Mouse (Mus musculus) kidney, embryonic 16.5 days (tissue): Measurements from ENCODE around the gene Gucd1. TPM values are rescaled to one million over a fixed set of nuclear protein-coding genes. Genes with fewer than 3 reads are reported as not detected.
"Not testable (repeated sequence)": the region's sequence is repeated elsewhere in the genome, so short reads cannot be mapped to it uniquely, and the experiment has no call there.

Experiments used
- ATAC-seq: fragments of 200-750 bp; cut with Nextera tagmentation; 2 replicates; pipeline ENCODE4 v1.8.0; 2017; ENCODE audit warnings: moderate TSS enrichment; ENCODE audit not compliant: low FRiP score, low TSS enrichment
- H3K27ac ChIP-seq: fragments of 300-500 bp; sonication (generic); 2 replicates; pipeline ENCODE4 v1.5.1; 2014; ENCODE audit warnings: low read length
- H3K27me3 ChIP-seq: fragments of 300-500 bp; sonication (generic); 2 replicates; pipeline ENCODE4 v1.6.1; 2014; ENCODE audit warnings: low read length, control low read depth, mixed read lengths; ENCODE audit not compliant: insufficient read depth
- H3K36me3 ChIP-seq: fragments of 300-500 bp; sonication (generic); 2 replicates; pipeline ENCODE4 v1.6.1; 2014; ENCODE audit warnings: low read length, control low read depth, mixed read lengths; ENCODE audit not compliant: insufficient read depth
- H3K4me1 ChIP-seq: fragments of 300-500 bp; sonication (generic); 2 replicates; pipeline ENCODE4 v1.6.1; 2014; ENCODE audit warnings: low read length, control low read depth, mixed read lengths; ENCODE audit not compliant: insufficient read depth
- H3K4me2 ChIP-seq: fragments of 300-500 bp; sonication (generic); replicated peaks from 2 replicates; pipeline ENCODE4 v1.6.1; 2014; ENCODE audit warnings: low read depth, low read length
- H3K4me3 ChIP-seq: fragments of 300-500 bp; sonication (generic); 2 replicates; pipeline ENCODE4 v1.5.1; 2014; ENCODE audit warnings: mild to moderate bottlenecking, low read length
- H3K9ac ChIP-seq: fragments of 300-500 bp; sonication (generic); replicated peaks from 2 replicates; pipeline ENCODE4 v1.6.1; 2014; ENCODE audit warnings: low read length
- H3K9me3 ChIP-seq: fragments of 300-500 bp; sonication (generic); 2 replicates; pipeline ENCODE4 v1.6.1; 2016; ENCODE audit warnings: low read length, control low read depth
- WGBS: fragments of 180-500 bp; shearing (Covaris S2); extraction: QIAGEN DNeasy Blood & Tissue Kit; methylation state at CpG from one replicate; pipeline ENCODE4 v1.1.7; 2014; 5-methylcytosine and 5-hydroxymethylcytosine counted together
- polyA plus RNA-seq: library from polyadenylated mRNA; unstranded; fragments of >200 nt; fragmentation: Nextera tagmentation; extraction: Ambion mirVana; gene quantifications from 2 replicates; pipeline ENCODE4 v1.2.1, GENCODE M21; 2015

Gene Gucd1
- polyA plus RNA-seq, 1 experiment from 2014 or later = 53.4 TPM

DNA sequence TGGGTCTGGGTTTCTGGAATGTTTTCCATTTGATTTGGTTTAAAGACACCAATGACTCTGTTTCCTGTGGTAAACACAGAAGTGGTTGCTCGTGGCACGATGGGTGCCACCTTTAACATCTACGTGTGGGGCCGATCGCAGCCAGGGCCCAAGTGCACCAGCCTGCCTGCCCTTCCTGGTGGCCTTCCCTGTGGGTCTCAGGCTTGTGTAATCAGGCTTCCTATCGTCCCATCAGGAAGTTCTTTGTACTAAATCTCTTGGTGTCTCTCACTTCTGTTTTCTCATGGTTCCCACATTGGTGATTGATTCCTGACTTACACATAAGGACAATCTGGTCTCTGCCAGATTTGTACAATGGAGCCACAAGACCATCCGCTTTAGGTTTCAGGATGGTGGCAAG, 18.6 kb downstream of the Gucd1 start:
- whole genome bisulfite sequencing = 82% methylated on average over 7 of the region's 7 CpGs
- H3K27me3 ChIP-seq, ATAC-seq, H3K4me3 ChIP-seq, H3K9ac ChIP-seq, H3K4me2 ChIP-seq, H3K4me1 ChIP-seq, H3K9me3 ChIP-seq, H3K27ac ChIP-seq, H3K36me3 ChIP-seq: not testable (repeated sequence)

DNA sequence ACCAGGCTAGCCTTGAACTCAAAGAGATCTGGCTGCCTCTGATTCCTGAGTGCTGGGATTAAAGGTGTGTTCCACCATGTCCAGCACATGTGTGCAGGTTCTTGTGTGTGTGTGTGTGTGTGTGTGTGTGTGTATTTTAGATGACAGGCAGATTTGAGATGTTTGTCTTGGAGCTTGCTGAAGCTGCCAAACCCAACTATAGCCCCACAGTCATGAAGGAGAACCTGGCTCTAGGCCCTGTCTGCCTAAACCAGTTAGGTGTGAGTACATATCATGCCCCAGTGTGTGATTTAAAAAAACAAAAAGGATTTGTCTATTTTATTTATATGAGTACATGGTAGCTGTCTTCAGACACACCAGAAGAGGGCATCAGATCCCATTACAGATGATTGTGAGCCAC, 21.9 kb downstream of the Gucd1 start:
- Histone ChIP-seq H3K4me2 (no peak overlapping the region), H3K36me3 (no peaks in the 10 kb centered on the region), H3K4me3 (no peak overlapping the region), H3K27ac (no peak overlapping the region), H3K4me1 (no peaks in the 10 kb centered on the region), H3K27me3 (no peaks in the 10 kb centered on the region), H3K9ac (no peak overlapping the region), H3K9me3 (no peaks in the 10 kb centered on the region)
- no peak for ATAC-seq

DNA sequence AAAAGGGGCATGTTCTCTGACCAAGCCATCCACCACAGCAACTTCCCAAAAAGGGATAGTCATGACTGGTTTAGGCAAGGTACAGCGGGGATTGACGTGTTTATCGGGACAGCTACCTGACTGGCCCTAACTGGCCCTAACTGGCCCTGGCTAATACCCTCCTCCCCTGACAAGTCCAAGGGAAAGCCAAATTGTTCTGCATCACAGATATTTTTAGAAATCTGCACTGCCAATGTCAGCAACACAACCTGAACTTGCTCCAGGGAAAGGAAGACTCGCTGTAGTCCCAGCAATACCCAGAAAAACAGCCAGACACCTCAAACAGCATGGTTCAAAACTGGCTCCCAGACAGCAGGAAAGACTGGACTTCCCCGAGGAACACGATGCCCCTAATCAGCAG, 22.5 kb downstream of the Gucd1 start:
- H3K4me1 ChIP-seq = no peaks in the 10 kb centered on the region
- H3K4me2 ChIP-seq = no peak overlapping the region
- no peak overlapping the region for H3K9ac ChIP-seq
- H3K36me3 ChIP-seq = no peaks in the 10 kb centered on the region
- no peaks in the 10 kb centered on the region for H3K9me3 ChIP-seq
- 65% methylated on average over 6 of the region's 6 CpGs for WGBS
- no peak overlapping the region for H3K4me3 ChIP-seq
- H3K27ac ChIP-seq = no peak overlapping the region
- no peaks in the 10 kb centered on the region for H3K27me3 ChIP-seq
- ATAC-seq = no peak

- no peak overlapping the region for H3K4me2 ChIP-seq
- 83% methylated on average over 2 of the region's 2 CpGs for WGBS
- ATAC-seq = no peak
- H3K27ac ChIP-seq = no peak overlapping the region
- H3K9me3 ChIP-seq = no peaks in the 10 kb centered on the region
- no peaks in the 10 kb centered on the region for H3K27me3 ChIP-seq
- no peak overlapping the region for H3K4me3 ChIP-seq
- H3K36me3 ChIP-seq = no peaks in the 10 kb centered on the region
- H3K9ac ChIP-seq = no peak overlapping the region
- no peaks in the 10 kb centered on the region for H3K4me1 ChIP-seq
These were observed 25.9 kb downstream of the Gucd1 start for GRCm38 (mm10) chr10:75491936-75492262.

DNA sequence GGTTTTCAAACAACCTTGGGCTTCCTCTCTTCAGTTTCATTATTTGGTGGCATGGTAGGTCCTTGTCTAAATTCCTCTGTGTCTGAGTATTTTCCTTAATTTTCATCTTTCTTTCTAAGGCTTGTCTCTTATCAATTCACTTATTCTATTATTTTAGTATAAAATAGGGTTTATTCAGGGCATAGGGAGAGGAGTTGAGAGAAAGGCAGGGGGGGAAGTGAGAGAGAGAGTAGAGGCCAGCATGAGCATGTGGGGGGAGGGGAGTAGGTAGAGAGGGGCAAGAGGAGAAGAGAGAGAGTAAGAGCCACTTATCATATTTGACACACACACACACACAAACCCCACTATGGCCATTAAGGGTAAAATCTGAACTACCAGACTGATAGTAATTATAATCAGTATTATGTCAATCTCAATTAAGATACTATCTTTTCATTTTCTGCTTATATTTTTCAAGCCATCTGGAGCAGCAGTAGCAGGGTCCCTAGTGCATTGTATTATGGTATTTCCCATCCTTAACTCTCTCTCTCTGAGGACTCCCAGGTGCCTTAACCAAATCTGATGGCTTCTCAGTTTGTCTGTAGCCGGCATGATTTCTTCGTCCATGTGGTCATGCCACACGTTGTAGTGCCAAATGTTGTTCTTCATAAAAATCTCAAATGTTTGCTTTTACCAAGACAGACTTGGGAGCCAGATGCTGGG, 26.4 kb downstream of the Gucd1 start:
- Histone ChIP-seq H3K9me3 (no peaks in the 10 kb centered on the region), H3K4me3 (no peak overlapping the region), H3K9ac (no peak overlapping the region), H3K36me3 (no peaks in the 10 kb centered on the region), H3K27me3 (no peaks in the 10 kb centered on the region), H3K4me2 (no peak overlapping the region), H3K4me1 (no peaks in the 10 kb centered on the region), H3K27ac (no peak overlapping the region)
- whole genome bisulfite sequencing = 91% methylated on average over 3 of the region's 3 CpGs
- ATAC-seq = no peak

DNA sequence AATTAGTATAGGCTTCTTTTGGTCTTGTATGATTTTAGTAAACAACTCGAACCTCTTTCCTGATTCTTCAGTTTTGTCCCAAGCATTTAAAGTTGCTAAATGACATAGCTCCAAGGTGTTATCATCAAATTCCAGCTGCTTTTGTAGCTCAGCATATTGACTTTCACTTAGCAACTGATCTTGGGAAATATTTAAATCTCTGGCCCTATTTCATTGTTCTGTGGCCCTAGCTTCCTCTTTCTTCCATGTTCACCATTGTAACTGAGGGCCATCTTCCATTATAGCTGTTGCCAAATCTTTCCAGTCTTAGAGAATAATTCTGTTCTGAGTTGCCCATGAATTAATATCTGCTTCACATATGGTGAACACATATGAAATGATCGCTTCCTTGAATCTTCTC, 27.0 kb downstream of the Gucd1 start:
- H3K27me3 ChIP-seq = no peaks in the 10 kb centered on the region
- H3K9ac ChIP-seq = no peak overlapping the region
- H3K9me3 ChIP-seq = no peaks in the 10 kb centered on the region
- H3K4me1 ChIP-seq = peaks cover 5% of the 10 kb centered on the region; the same call in 1 of the 2 replicates
- 80% methylated on average over 2 of the region's 2 CpGs for WGBS
- no peak overlapping the region for H3K4me2 ChIP-seq
- H3K36me3 ChIP-seq = no peaks in the 10 kb centered on the region
- no peak overlapping the region for H3K27ac ChIP-seq
- no peak for ATAC-seq
- no peak overlapping the region for H3K4me3 ChIP-seq

DNA sequence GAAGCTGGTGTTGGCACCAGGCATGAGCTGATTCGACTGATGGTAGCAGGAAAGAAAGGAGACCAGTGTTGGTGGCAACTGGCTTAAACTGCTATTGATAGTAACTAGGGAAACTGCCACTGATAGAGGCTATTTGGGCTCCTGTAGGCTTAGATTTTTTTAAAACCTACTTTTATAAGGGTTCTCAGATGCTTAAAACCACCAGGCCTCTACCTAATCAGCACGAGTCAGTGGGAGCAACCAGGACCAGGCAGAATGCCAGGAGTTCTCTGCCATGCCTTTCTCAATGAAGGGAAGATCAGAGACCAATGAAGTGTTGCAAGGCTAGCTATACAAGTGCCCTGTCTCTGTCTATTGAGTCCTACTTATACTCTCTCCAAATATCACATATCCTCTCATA, 28.2 kb downstream of the Gucd1 start:
- H3K27ac ChIP-seq = no peak overlapping the region
- no peaks in the 10 kb centered on the region for H3K27me3 ChIP-seq
- 72% methylated on average over 2 of the region's 2 CpGs for WGBS
- H3K4me2 ChIP-seq = no peak overlapping the region
- peaks cover 5% of the 10 kb centered on the region; the same call in 1 of the 2 replicates for H3K4me1 ChIP-seq
- H3K36me3 ChIP-seq = no peaks in the 10 kb centered on the region
- no peak overlapping the region for H3K9ac ChIP-seq
- H3K4me3 ChIP-seq = no peak overlapping the region
- ATAC-seq = no peak
- H3K9me3 ChIP-seq = no peaks in the 10 kb centered on the region

DNA sequence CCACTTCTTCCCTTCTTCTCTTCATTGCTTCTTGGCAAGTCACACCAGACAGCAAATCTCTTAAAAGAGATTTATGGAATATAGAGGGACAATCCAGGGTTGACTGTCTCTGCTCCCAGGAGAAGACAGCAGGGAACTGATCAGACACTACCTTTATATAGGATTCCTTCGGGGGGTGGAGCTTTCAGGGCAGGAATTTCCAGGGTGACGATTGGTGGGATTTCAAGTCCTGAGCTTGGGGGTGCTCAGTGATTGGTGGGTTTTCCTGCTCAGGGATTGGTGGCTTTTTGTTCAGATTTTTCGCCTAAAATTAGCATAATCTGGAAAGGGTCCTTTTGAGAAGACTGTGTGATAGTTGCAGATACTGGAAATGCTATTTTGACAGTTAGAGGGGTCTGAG, 30.6 kb downstream of the Gucd1 start:
- Histone ChIP-seq H3K36me3 (no peaks in the 10 kb centered on the region), H3K27ac (no peak overlapping the region), H3K4me1 (peaks cover 5% of the 10 kb centered on the region; the same call in 1 of the 2 replicates), H3K9me3 (no peaks in the 10 kb centered on the region), H3K4me3 (no peak overlapping the region), H3K9ac (no peak overlapping the region), H3K4me2 (no peak overlapping the region), H3K27me3 (no peaks in the 10 kb centered on the region)
- ATAC-seq = no peak
- WGBS = 72% methylated on average over 3 of the region's 3 CpGs

DNA sequence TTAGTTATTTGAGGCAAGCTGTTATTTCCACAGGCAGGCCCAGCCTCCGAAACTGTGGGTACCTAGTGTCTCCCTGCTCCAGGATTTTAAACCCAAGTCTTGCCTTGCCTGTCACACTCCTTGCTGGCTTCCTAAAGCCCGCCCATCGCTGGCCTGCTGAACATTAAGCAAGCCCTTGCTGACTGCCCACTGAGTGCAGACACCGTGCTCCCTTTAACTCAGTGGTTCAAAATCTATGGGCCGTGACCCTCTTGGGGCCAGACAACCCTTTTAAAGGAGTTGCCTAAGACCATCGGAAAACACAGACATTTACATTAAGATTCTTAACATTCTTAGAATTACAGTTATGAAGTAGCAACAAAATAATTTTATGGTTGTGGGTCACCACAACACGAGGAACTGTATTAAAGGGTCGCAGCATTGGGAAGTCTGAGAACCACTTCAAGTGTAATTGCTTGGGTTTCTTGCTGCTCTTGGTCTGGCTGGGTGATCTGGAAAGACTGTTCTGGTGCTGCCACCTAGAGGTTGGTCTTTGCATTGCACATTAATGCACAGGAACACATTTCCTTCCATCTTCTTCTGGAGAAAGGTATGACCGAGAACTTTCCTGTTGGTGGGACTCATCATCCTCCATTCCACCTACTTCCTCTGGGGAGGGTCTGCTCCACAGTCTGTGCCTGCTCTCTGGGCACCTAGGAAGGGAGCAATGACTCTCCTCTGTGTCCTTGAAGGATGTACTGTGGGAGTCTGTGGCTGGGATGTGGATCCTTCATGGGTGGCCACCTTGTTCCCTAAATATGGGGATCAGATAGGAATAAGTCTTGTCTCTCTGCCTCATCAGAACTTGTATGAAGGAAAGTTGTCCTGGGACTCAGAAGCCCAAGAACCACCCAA, 31.4 kb downstream of the Gucd1 start:
- H3K9me3 ChIP-seq = no peaks in the 10 kb centered on the region
- H3K27me3 ChIP-seq = no peaks in the 10 kb centered on the region
- H3K4me3 ChIP-seq = no peak overlapping the region
- H3K27ac ChIP-seq = no peak overlapping the region
- H3K9ac ChIP-seq = no peak overlapping the region
- peak; percentile 90 for ATAC-seq
- no peak overlapping the region for H3K4me2 ChIP-seq
- no peaks in the 10 kb centered on the region for H3K36me3 ChIP-seq
- WGBS = 27% methylated on average over 9 of the region's 9 CpGs
- peaks cover 5% of the 10 kb centered on the region; the same call in 1 of the 2 replicates for H3K4me1 ChIP-seq

- no peaks in the 10 kb centered on the region for H3K9me3 ChIP-seq
- no peak overlapping the region for H3K9ac ChIP-seq
- H3K4me1 ChIP-seq = peaks cover 5% of the 10 kb centered on the region; the same call in 1 of the 2 replicates
- ATAC-seq = no peak
- H3K4me2 ChIP-seq = no peak overlapping the region
- H3K27me3 ChIP-seq = no peaks in the 10 kb centered on the region
- 56% methylated on average over 6 of the region's 6 CpGs for WGBS
- H3K36me3 ChIP-seq = no peaks in the 10 kb centered on the region
- H3K27ac ChIP-seq = no peak overlapping the region
- no peak overlapping the region for H3K4me3 ChIP-seq
These were observed 33.0 kb downstream of the Gucd1 start for GRCm38 (mm10) chr10:75484767-75485166.
